Mouse (Mus musculus) right cerebral cortex, postnatal 14 days (tissue): Measurements from ENCODE around the gene Creld1.
A peak's percentile ranks its signal among the peaks of the same experiment; 100 is the strongest.

Experiments used
- DNase-seq: peaks from one replicate; pipeline ENCODE4 v3.0.0; 2022

The Creld1 gene

GRCm38 (mm10) chr6:113513944-113514343 lies 30.8 kb downstream of the Creld1 start:
- no peak for DNase-seq

GRCm38 (mm10) chr6:113514600-113514999 lies 31.5 kb downstream of the Creld1 start:
- no peak for DNase-seq

- no peak for DNase-seq
Observed at GRCm38 (mm10) chr6:113517434-113518080, 34.5 kb downstream of the Creld1 start.

DNA sequence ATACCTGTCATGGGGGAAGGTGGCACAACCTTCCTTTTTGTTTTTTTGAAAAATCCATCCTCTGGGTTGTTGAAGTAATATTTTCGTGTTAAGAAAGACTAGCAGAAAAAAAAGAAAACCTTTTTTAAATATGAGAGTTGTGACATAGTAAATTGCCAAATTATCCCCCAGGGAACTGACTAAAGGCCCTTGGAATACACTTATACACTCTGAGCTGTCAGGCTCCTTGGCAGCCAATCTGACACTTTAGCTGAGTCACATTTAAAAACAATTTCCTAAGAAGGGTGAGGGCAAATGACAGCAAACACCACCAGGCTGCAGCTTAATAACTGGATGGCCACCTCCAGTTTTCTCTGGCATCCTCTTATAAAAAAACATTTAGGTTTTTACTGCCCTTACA lies 39.2 kb downstream of the Creld1 start:
- no peak for DNase-seq

GRCm38 (mm10) chr6:113523420-113523819 lies 40.3 kb downstream of the Creld1 start:
- DNase-seq: no peak

DNA sequence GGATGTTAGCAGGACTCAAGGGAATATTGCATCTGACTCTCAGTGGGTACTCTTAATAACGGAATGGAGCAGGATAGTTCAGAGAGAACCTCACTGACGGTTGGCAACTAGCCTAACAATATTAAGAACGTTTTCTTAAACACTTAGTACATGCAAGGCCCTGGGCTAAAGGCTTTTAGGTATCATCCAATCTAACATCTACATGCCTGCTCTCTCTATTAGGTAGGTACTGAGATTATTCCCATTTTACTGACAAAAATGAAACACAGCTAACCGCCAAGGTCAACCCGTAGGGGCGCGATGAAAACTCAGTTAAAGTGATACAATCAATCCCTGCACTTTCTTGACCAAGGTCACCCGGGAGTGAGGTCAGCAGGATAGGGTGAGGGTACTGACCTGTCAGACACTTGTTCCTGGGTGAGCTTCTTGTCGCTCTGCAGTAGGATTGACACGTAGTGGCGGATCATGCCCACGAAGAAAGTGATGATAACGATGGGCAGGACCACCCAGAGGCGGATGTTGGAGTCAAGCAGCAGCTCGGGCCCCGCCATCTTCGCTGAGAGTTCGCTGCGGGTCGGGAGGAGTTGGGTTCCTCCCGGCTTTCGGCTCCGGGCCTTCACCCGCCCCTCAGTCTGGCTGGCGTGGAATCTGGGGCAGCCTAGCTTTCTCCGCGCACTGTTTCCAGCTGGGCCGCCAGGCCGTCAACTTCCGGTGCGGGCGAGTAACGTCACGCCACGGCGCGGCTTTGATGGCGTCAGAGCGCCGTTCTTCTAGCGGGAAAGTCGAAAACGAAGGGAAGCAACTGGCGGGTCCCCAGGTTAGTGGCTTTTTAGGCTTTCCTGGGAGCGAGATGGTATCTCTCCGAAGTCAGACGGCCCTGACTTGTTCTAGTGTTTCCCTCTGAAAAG lies 48.1 kb downstream of the Creld1 start, which contains the start of the genes Emc3 and Fancd2:
TSS of gene Emc3 (minus strand) at position 721 of the 908 bp plus-strand sequence.
TSS of gene Fancd2 (plus strand) at position 751 of the 908 bp plus-strand sequence.
- peak; percentile 92 for DNase-seq

GRCm38 (mm10) chr6:113531840-113532404 lies 48.8 kb downstream of the Creld1 start:
- DNase-seq: no peak

DNA sequence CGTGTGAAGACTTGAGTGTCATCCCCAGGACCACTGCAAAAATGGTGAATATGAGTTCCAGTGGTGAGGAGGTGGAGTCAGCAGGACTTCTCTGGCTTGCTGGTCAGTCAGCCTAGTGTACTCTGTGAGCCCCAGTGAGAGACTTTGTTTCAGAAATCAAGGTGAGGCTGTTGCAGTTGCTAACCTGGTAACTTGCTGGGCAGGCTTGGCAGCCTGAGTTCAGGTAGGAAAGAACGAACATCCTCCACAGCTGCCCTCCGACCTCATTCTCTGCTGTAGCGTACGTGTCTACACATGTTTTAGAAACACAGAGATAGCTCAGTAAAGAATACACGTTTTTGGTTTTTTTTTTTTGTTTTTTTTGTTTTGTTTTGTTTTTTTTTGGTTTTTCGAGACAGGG lies 51.8 kb downstream of the Creld1 start:
- no peak for DNase-seq

DNA sequence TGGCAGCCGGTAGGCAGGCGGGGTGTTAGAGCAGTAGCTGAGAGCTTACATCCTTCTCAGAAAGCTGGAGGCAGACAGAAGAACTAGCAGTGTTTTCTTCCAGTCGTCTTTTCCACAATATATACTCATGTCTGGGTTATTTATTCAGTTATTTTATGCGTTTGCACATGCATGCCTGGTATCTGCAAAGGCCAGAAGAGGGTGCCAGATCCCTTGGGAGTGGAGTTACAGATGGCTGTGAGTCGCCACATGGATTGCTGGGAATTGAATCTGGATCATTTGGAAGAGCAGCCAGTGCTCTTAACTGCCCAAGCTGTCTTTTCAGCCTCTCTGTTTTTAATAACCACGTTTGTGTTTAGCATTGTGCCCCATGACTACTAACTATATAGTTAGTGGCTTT lies 58.5 kb downstream of the Creld1 start:
- no peak for DNase-seq
